Mouse (Mus musculus) lung, embryonic 16.5 days (tissue): Measurements from ENCODE around the gene Fam217b. TPM values are rescaled to one million over a fixed set of nuclear protein-coding genes. Genes with fewer than 3 reads are reported as not detected.

Experiments used
- ATAC-seq: fragments of 200-750 bp; cut with Nextera tagmentation; 2 replicates; pipeline ENCODE4 v1.8.0; 2017; ENCODE audit warnings: low read depth, mild to moderate bottlenecking, moderate library complexity
- H3K27ac ChIP-seq: fragments of 300-500 bp; sonication (generic); 2 replicates; pipeline ENCODE4 v1.5.1; 2014; ENCODE audit warnings: mild to moderate bottlenecking, control low read depth, low read length
- H3K27me3 ChIP-seq: fragments of 300-500 bp; sonication (generic); 2 replicates; pipeline ENCODE4 v1.6.1; 2014; ENCODE audit warnings: low read depth, low read length, mixed read lengths; ENCODE audit not compliant: control insufficient read depth, insufficient read depth
- H3K36me3 ChIP-seq: fragments of 300-500 bp; sonication (generic); 2 replicates; pipeline ENCODE4 v1.6.1; 2014; ENCODE audit warnings: low read length; ENCODE audit not compliant: control insufficient read depth, insufficient read depth
- H3K4me1 ChIP-seq: fragments of 300-500 bp; sonication (generic); replicated peaks from 2 replicates; pipeline ENCODE4 v1.6.1; 2014; ENCODE audit warnings: low read length, mixed read lengths; ENCODE audit not compliant: control insufficient read depth, insufficient read depth
- H3K4me2 ChIP-seq: fragments of 300-500 bp; sonication (generic); 2 replicates; pipeline ENCODE4 v1.6.1; 2014; ENCODE audit warnings: low read depth, low read length, control low read depth
- H3K4me3 ChIP-seq: fragments of 300-500 bp; sonication (generic); 2 replicates; pipeline ENCODE4 v1.5.1; 2014; ENCODE audit warnings: mild to moderate bottlenecking, low read length, control low read depth
- H3K9ac ChIP-seq: fragments of 300-500 bp; sonication (generic); 2 replicates; pipeline ENCODE4 v1.6.1; 2014; ENCODE audit warnings: low read length, control low read depth
- H3K9me3 ChIP-seq: fragments of 300-500 bp; sonication (generic); 2 replicates; pipeline ENCODE4 v1.6.1; 2016; ENCODE audit warnings: low read length; ENCODE audit not compliant: control insufficient read depth
- WGBS: fragments of 180-500 bp; shearing (Covaris S2); extraction: QIAGEN DNeasy Blood & Tissue Kit; methylation state at CpG from one replicate; pipeline ENCODE4 v1.1.7; 2014; 5-methylcytosine and 5-hydroxymethylcytosine counted together
- polyA plus RNA-seq: library from polyadenylated mRNA; unstranded; fragments of >200 nt; fragmentation: Nextera tagmentation; extraction: Ambion mirVana; gene quantifications from 2 replicates; pipeline ENCODE4 v1.2.1, GENCODE M21; 2015

Gene Fam217b
- polyA plus RNA-seq, 1 experiment from 2014 or later = 2.8 TPM

GRCm38 (mm10) chr2:178428676-178429075 is 14.4 kb downstream of the Fam217b start:
- Histone ChIP-seq H3K27me3 (no peaks in the 10 kb centered on the region; the same call in 1 of the 2 replicates), H3K9ac (no peak overlapping the region), H3K9me3 (no peaks in the 10 kb centered on the region), H3K36me3 (no peaks in the 10 kb centered on the region), H3K4me1 (no peaks in the 10 kb centered on the region), H3K4me3 (no peak overlapping the region), H3K4me2 (no peak overlapping the region), H3K27ac (no peak overlapping the region)
- no peak for ATAC-seq
- 80% methylated on average over 4 of the region's 4 CpGs for WGBS

- no peak overlapping the region for H3K27ac ChIP-seq
- H3K4me1 ChIP-seq = no peaks in the 10 kb centered on the region
- no peaks in the 10 kb centered on the region for H3K9me3 ChIP-seq
- no peak overlapping the region for H3K4me3 ChIP-seq
- no peak overlapping the region for H3K9ac ChIP-seq
- no peaks in the 10 kb centered on the region for H3K36me3 ChIP-seq
- 64% methylated on average over 6 of the region's 6 CpGs for WGBS
- no peak overlapping the region for H3K4me2 ChIP-seq
- ATAC-seq = no peak
- H3K27me3 ChIP-seq = no peaks in the 10 kb centered on the region; the same call in 1 of the 2 replicates
These were observed 15.1 kb downstream of the Fam217b start for GRCm38 (mm10) chr2:178429426-178429825.

GRCm38 (mm10) chr2:178430231-178430630 is 15.9 kb downstream of the Fam217b start, which contains the start of gene Cdh26:
Gene Cdh26 (plus strand): TSS chr2:178430531.
- no peaks in the 10 kb centered on the region for H3K36me3 ChIP-seq
- no peak within 1 kb of the TSS for H3K9ac ChIP-seq
- H3K9me3 ChIP-seq = no peaks in the 10 kb centered on the region
- WGBS = 83% methylated on average over 4 of the region's 4 CpGs
- no peak within 1 kb of the TSS for H3K27ac ChIP-seq
- no peaks in the 10 kb centered on the region; the same call in 1 of the 2 replicates for H3K27me3 ChIP-seq
- H3K4me2 ChIP-seq = no peak within 1 kb of the TSS
- no peaks in the 10 kb centered on the region for H3K4me1 ChIP-seq
- H3K4me3 ChIP-seq = no peak within 1 kb of the TSS
- ATAC-seq = no peak

GRCm38 (mm10) chr2:178433495-178433894 is 19.2 kb downstream of the Fam217b start:
- no peaks in the 10 kb centered on the region for H3K9me3 ChIP-seq
- no peaks in the 10 kb centered on the region; the same call in 1 of the 2 replicates for H3K27me3 ChIP-seq
- no peaks in the 10 kb centered on the region for H3K36me3 ChIP-seq
- 63% methylated on average over 2 of the region's 2 CpGs for WGBS
- no peak overlapping the region for H3K4me2 ChIP-seq
- H3K27ac ChIP-seq = no peak overlapping the region
- no peak overlapping the region for H3K9ac ChIP-seq
- no peak overlapping the region for H3K4me3 ChIP-seq
- no peak for ATAC-seq
- H3K4me1 ChIP-seq = no peaks in the 10 kb centered on the region

DNA sequence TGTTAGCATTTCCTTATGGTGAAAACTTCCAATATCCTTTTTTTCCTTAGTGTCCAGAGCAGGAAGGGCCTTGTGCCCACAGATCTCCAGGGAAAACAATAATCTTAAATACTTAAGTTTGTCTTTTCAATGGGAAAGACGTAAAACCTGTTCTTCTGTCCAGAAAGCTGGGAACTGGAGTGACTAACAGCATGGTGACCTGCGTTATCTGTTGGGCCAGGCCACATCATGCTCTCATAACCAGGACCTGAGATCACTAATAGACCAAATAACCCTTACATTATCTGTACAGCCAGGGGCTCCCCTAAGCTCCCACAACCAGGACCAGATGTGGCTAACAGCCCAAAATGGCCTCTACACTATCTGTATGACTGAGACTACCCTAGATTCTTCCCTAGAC is 19.6 kb downstream of the Fam217b start:
- no peaks in the 10 kb centered on the region for H3K4me1 ChIP-seq
- no peak overlapping the region for H3K4me3 ChIP-seq
- no peak overlapping the region for H3K9ac ChIP-seq
- no peaks in the 10 kb centered on the region for H3K36me3 ChIP-seq
- no peak overlapping the region for H3K27ac ChIP-seq
- no peaks in the 10 kb centered on the region for H3K9me3 ChIP-seq
- WGBS = 72% methylated on average over 2 of the region's 2 CpGs
- ATAC-seq = no peak
- H3K27me3 ChIP-seq = no peaks in the 10 kb centered on the region
- no peak overlapping the region for H3K4me2 ChIP-seq

GRCm38 (mm10) chr2:178437311-178437710 is 23.0 kb downstream of the Fam217b start:
- Histone ChIP-seq H3K4me2 (no peak overlapping the region), H3K9ac (no peak overlapping the region), H3K36me3 (no peaks in the 10 kb centered on the region), H3K27ac (no peak overlapping the region), H3K9me3 (no peaks in the 10 kb centered on the region), H3K4me1 (no peaks in the 10 kb centered on the region), H3K4me3 (no peak overlapping the region), H3K27me3 (no peaks in the 10 kb centered on the region)
- no peak for ATAC-seq
- 49% methylated on average over 9 of the region's 9 CpGs for WGBS

- no peak for ATAC-seq
- Histone ChIP-seq H3K4me3 (no peak overlapping the region), H3K4me2 (no peak overlapping the region), H3K9ac (no peak overlapping the region), H3K9me3 (no peaks in the 10 kb centered on the region), H3K4me1 (no peaks in the 10 kb centered on the region; the same call in none of the 2 replicates), H3K27me3 (no peaks in the 10 kb centered on the region), H3K27ac (no peak overlapping the region), H3K36me3 (no peaks in the 10 kb centered on the region)
- 74% methylated on average over 4 of the region's 4 CpGs for WGBS
These were observed 35.1 kb downstream of the Fam217b start for GRCm38 (mm10) chr2:178449386-178449785.

DNA sequence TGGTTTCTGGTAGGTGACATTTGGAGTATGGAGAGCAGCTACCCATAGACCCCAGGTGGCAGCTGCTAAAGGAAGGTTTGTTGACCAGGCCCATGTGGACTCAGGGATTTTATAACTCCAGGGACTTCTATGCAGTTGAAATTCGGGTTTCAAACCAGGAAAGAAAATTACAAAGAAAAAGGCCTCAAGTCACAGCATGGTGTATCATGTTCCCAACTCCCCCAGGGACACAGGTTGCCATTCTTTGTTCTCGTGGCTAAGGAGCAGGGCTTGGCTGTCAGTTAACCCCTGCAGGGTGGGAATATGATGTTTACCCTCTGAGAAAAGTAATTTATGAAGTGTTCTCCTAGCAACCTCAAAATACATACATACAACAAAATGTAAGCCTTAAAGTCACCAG is 35.9 kb downstream of the Fam217b start:
- H3K4me2 ChIP-seq = no peak overlapping the region
- H3K36me3 ChIP-seq = no peaks in the 10 kb centered on the region
- no peaks in the 10 kb centered on the region; the same call in none of the 2 replicates for H3K4me1 ChIP-seq
- no peaks in the 10 kb centered on the region for H3K27me3 ChIP-seq
- H3K9ac ChIP-seq = no peak overlapping the region
- no peak overlapping the region for H3K4me3 ChIP-seq
- WGBS = 32% methylated on average over 2 of the region's 2 CpGs
- H3K9me3 ChIP-seq = no peaks in the 10 kb centered on the region
- no peak for ATAC-seq
- H3K27ac ChIP-seq = no peak overlapping the region

GRCm38 (mm10) chr2:178450961-178451360 is 36.6 kb downstream of the Fam217b start:
- H3K27me3 ChIP-seq = no peaks in the 10 kb centered on the region
- no peak overlapping the region for H3K4me2 ChIP-seq
- H3K9ac ChIP-seq = no peak overlapping the region
- peaks cover 4% of the 10 kb centered on the region for H3K4me1 ChIP-seq
- no peak overlapping the region for H3K4me3 ChIP-seq
- no peaks in the 10 kb centered on the region for H3K9me3 ChIP-seq
- no peak for ATAC-seq
- 59% methylated on average over 10 of the region's 10 CpGs for WGBS
- H3K36me3 ChIP-seq = no peaks in the 10 kb centered on the region
- H3K27ac ChIP-seq = no peak overlapping the region
